Mouse (Mus musculus): ENCODE measurements around the gene Gm21764. TPM values are rescaled to one million over a fixed set of nuclear protein-coding genes. Genes with fewer than 3 reads are reported as not detected.
"Not testable (repeated sequence)": the region's sequence is repeated elsewhere in the genome, so short reads cannot be mapped to it uniquely, and the experiment has no call there.

Gm21764 gene
- not detected for total RNA-seq (2022)

GRCm38 (mm10) chrY:18061712-18062111 lies at the start of gene Gm21764:
Gene Gm21764 (minus strand): TSS chrY:18061812.
- not testable (repeated sequence) for DNase-seq (ENCODE audit: low spot score)

GRCm38 (mm10) chrY:18088816-18089215 lies 27.2 kb upstream of the Gm21764 start, which contains the start of gene Ssty1:
Gene Ssty1 (plus strand): TSS chrY:18089116.
- not testable (repeated sequence) for DNase-seq (ENCODE audit: low spot score)

Other genes with a start within 250 kb of the Gm21764 start
- gene Gm21904, start 215.5 kb downstream of the Gm21764 start, total RNA-seq (2022), result not detected
- not detected for gene Gm20772, start 187.1 kb downstream of the Gm21764 start, total RNA-seq (2022)
- gene Gm20831, start 187.1 kb downstream of the Gm21764 start, total RNA-seq (2022), result not detected
- gene Srsy, start 124.5 kb downstream of the Gm21764 start, total RNA-seq (2022), result not detected
- not detected for gene Ssty1, start 27.3 kb upstream of the Gm21764 start, total RNA-seq (2022)